Mouse (Mus musculus) neural tube, embryonic 12.5 days (tissue): Measurements from ENCODE around the gene Hoxc11. TPM values are rescaled to one million over a fixed set of nuclear protein-coding genes. Genes with fewer than 3 reads are reported as not detected.
A peak's percentile ranks its signal among the peaks of the same experiment; 100 is the strongest.

Experiments used
- ATAC-seq: fragments of 200-750 bp; cut with Nextera tagmentation; 2 replicates; pipeline ENCODE4 v1.8.0; 2017; ENCODE audit warnings: low read depth, mild to moderate bottlenecking, moderate TSS enrichment, moderate library complexity; ENCODE audit not compliant: low FRiP score
- H3K27ac ChIP-seq: fragments of 300-500 bp; sonication (generic); 2 replicates; pipeline ENCODE4 v1.5.1; 2016
- H3K27me3 ChIP-seq: fragments of 300-500 bp; sonication (generic); replicated peaks from 2 replicates; pipeline ENCODE4 v1.6.1; 2016; ENCODE audit warnings: mild to moderate bottlenecking
- H3K36me3 ChIP-seq: fragments of 300-500 bp; sonication (generic); 2 replicates; pipeline ENCODE4 v1.6.1; 2016; ENCODE audit warnings: mild to moderate bottlenecking
- H3K4me1 ChIP-seq: fragments of 300-500 bp; sonication (generic); 2 replicates; pipeline ENCODE4 v1.6.1; 2016
- H3K4me2 ChIP-seq: fragments of 300-500 bp; sonication (generic); replicated peaks from 2 replicates; pipeline ENCODE4 v1.6.1; 2016; ENCODE audit warnings: mild to moderate bottlenecking
- H3K4me3 ChIP-seq: fragments of 300-500 bp; sonication (generic); 2 replicates; pipeline ENCODE4 v1.5.1; 2016
- H3K9ac ChIP-seq: fragments of 300-500 bp; sonication (generic); 2 replicates; pipeline ENCODE4 v1.6.1; 2016; ENCODE audit warnings: mild to moderate bottlenecking
- H3K9me3 ChIP-seq: fragments of 300-500 bp; sonication (generic); 2 replicates; pipeline ENCODE4 v1.6.1; 2016; ENCODE audit warnings: mild to moderate bottlenecking
- WGBS: fragments of 180-500 bp; shearing (Covaris S2); methylation state at CpG from one replicate; pipeline ENCODE4 v1.1.7; 2016; 5-methylcytosine and 5-hydroxymethylcytosine counted together
- polyA plus RNA-seq: library from polyadenylated mRNA; unstranded; fragments of >200 nt; fragmentation: Nextera tagmentation; extraction: Ambion mirVana; gene quantifications from 2 replicates; pipeline ENCODE4 v1.2.1, GENCODE M21; 2016

The Hoxc11 gene
- polyA plus RNA-seq, 1 experiment from 2014 or later, result 4.3 TPM

- Histone ChIP-seq H3K27me3 (peaks cover 94% of the 10 kb centered on the region), H3K36me3 (no peaks in the 10 kb centered on the region), H3K9me3 (no peaks in the 10 kb centered on the region), H3K9ac (peak overlapping the region; percentile 49), H3K4me3 (peak overlapping the region; percentile 26), H3K4me1 (peaks cover 21% of the 10 kb centered on the region), H3K27ac (no peak overlapping the region; the same call in 1 of the 2 replicates), H3K4me2 (peak overlapping the region; percentile 47)
- peak; percentile 35; the same call in 1 of the 2 replicates for ATAC-seq
- under 1% methylated on average over 34 of the region's 34 CpGs for WGBS
These were observed 14.7 kb upstream of the Hoxc11 start for GRCm38 (mm10) chr15:102939256-102940155.

DNA sequence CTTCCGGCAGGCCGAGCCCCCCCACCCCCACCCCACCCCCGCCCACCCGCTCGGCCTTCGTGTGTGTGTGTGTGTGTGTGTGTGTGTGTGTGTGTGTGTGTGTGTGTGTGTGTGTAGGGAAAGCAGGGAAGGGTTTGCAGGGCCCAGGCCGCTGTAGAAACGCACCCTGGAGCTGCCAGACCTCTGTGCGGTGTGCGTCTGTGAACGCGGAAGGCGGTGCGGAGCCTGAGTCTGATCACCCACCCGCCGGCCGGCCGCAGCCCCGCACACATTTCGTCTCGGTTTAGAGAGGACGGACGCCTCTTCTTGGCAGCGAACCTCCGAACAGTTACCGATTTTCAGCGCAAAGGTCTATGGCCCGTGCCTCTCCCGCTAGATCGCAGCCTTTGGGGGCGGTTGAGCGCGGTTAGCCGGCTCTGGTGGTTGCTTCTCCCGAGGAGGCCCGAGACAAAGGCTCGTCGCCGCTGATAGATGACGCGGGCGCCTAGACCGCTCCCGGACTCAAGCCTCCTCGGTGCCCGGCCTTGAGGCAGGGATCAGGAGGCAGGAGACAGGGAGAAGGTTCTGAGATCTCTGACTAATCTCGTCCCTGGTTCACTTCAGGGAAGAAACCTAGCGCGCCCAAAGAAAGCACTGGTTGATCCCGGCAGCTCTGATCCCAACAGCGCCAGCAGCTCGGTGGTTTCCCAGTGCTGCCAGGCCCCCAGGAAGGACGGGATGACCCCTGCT lies 11.3 kb upstream of the Hoxc11 start:
- H3K27me3 ChIP-seq, result peaks cover 99% of the 10 kb centered on the region
- ATAC-seq, result 0 out of 2 replicates have a peak, but pooled peaks have one; percentile 51
- peak overlapping the region; percentile 56 for H3K4me2 ChIP-seq
- no peaks in the 10 kb centered on the region for H3K9me3 ChIP-seq
- WGBS, result under 1% methylated on average over 53 of the region's 53 CpGs
- H3K36me3 ChIP-seq, result no peaks in the 10 kb centered on the region
- peak overlapping the region; percentile 36 for H3K4me3 ChIP-seq
- peak overlapping the region; percentile 46; the same call in 1 of the 2 replicates for H3K27ac ChIP-seq
- peak overlapping the region; percentile 70 for H3K9ac ChIP-seq
- H3K4me1 ChIP-seq, result peaks cover 21% of the 10 kb centered on the region

- Histone ChIP-seq H3K9me3 (no peaks in the 10 kb centered on the region), H3K4me3 (peak overlapping the region; percentile 36), H3K4me2 (peak overlapping the region; percentile 56), H3K4me1 (peaks cover 21% of the 10 kb centered on the region), H3K36me3 (no peaks in the 10 kb centered on the region), H3K9ac (peak overlapping the region; percentile 70), H3K27ac (no peak overlapping the region), H3K27me3 (peaks cover 99% of the 10 kb centered on the region)
- 3% methylated on average over 5 of the region's 5 CpGs for WGBS
- ATAC-seq, result no peak
These were observed 10.8 kb upstream of the Hoxc11 start for GRCm38 (mm10) chr15:102943468-102943813.

- WGBS, result 7% methylated on average over 22 of the region's 22 CpGs
- peak overlapping the region; percentile 47 for H3K4me2 ChIP-seq
- H3K4me3 ChIP-seq, result peak overlapping the region; percentile 16; the same call in 1 of the 2 replicates
- peaks cover 10% of the 10 kb centered on the region; the same call in 1 of the 2 replicates for H3K4me1 ChIP-seq
- H3K9me3 ChIP-seq, result no peaks in the 10 kb centered on the region
- 0 out of 2 replicates have a peak overlapping the region, but pooled peaks have one; percentile 19 for H3K9ac ChIP-seq
- no peak for ATAC-seq
- peaks cover 98% of the 10 kb centered on the region for H3K27me3 ChIP-seq
- H3K27ac ChIP-seq, result no peak overlapping the region
- H3K36me3 ChIP-seq, result no peaks in the 10 kb centered on the region
These were observed 8.8 kb upstream of the Hoxc11 start for GRCm38 (mm10) chr15:102945185-102946077.

GRCm38 (mm10) chr15:102947276-102947675 lies 7.0 kb upstream of the Hoxc11 start:
- H3K27me3 ChIP-seq, result peaks cover 98% of the 10 kb centered on the region
- no peaks in the 10 kb centered on the region for H3K9me3 ChIP-seq
- H3K9ac ChIP-seq, result peak overlapping the region; percentile 53
- peak overlapping the region; percentile 50 for H3K4me2 ChIP-seq
- under 1% methylated on average over 9 of the region's 9 CpGs for WGBS
- H3K27ac ChIP-seq, result no peak overlapping the region
- ATAC-seq, result no peak
- peak overlapping the region; percentile 13; the same call in 1 of the 2 replicates for H3K4me3 ChIP-seq
- peaks cover 9% of the 10 kb centered on the region; the same call in 1 of the 2 replicates for H3K4me1 ChIP-seq
- H3K36me3 ChIP-seq, result no peaks in the 10 kb centered on the region

DNA sequence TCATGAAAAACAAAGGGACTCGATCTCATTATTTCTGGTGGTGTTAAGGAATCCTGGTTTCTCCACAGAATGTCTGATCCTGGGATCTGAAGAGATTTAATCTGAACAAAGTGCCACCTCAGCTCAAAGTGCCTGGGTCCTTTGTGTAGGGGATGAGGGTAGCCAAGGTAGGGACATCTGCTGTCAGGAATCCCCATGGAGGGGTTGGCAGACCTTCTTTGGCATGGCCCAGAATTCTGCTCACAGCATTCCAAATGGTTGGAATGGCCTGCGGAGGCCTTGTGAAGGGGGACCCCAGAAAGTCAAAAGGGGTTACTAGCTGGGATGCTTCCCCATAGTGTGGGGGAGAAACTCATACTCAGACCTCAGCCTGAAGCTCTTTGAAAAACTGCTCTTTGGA lies 5.4 kb upstream of the Hoxc11 start:
- Histone ChIP-seq H3K9me3 (no peaks in the 10 kb centered on the region), H3K27me3 (peaks cover 98% of the 10 kb centered on the region), H3K9ac (peak overlapping the region; percentile 53), H3K4me1 (no peaks in the 10 kb centered on the region), H3K4me3 (peak overlapping the region; percentile 20), H3K36me3 (no peaks in the 10 kb centered on the region), H3K27ac (peak overlapping the region; percentile 43; the same call in 1 of the 2 replicates), H3K4me2 (peak overlapping the region; percentile 50)
- no peak for ATAC-seq
- WGBS, result 13% methylated on average over 2 of the region's 2 CpGs

- no peak overlapping the region for H3K27ac ChIP-seq
- peak overlapping the region; percentile 53 for H3K9ac ChIP-seq
- H3K9me3 ChIP-seq, result no peaks in the 10 kb centered on the region
- no peaks in the 10 kb centered on the region for H3K4me1 ChIP-seq
- peaks cover 97% of the 10 kb centered on the region for H3K27me3 ChIP-seq
- H3K36me3 ChIP-seq, result no peaks in the 10 kb centered on the region
- H3K4me3 ChIP-seq, result peak overlapping the region; percentile 20
- under 1% methylated on average over 20 of the region's 20 CpGs for WGBS
- peak overlapping the region; percentile 50 for H3K4me2 ChIP-seq
- no peak for ATAC-seq
These were observed 4.5 kb upstream of the Hoxc11 start for GRCm38 (mm10) chr15:102949696-102950095.

DNA sequence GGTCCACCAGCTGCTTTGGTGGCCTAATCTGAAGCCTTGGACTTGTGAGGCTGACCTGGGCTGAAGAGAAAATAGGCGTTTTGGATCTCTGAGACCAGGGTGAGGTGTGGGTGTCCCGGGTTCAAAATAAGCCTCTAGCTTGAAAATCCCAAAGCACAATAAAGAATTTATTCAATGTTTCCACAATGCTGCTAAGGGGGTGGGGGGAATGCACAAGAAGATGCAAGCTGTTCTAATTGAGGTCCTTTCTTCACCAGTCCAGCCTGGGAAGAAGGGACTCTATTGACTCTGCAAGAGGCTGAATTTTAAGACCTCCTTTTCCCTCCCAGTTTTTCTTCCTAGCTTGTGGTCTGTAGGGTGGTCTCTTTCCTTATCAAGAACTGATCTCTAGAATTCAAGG lies 3.4 kb upstream of the Hoxc11 start:
- no peak for ATAC-seq
- 6% methylated on average over 2 of the region's 2 CpGs for WGBS
- peak overlapping the region; percentile 50 for H3K4me2 ChIP-seq
- H3K36me3 ChIP-seq, result no peaks in the 10 kb centered on the region
- peak overlapping the region; percentile 20 for H3K27ac ChIP-seq
- H3K9me3 ChIP-seq, result no peaks in the 10 kb centered on the region
- peak overlapping the region; percentile 21; the same call in 1 of the 2 replicates for H3K4me3 ChIP-seq
- no peaks in the 10 kb centered on the region for H3K4me1 ChIP-seq
- peaks cover 97% of the 10 kb centered on the region for H3K27me3 ChIP-seq
- H3K9ac ChIP-seq, result peak overlapping the region; percentile 53

GRCm38 (mm10) chr15:102953561-102953960 lies 666 bp upstream of the Hoxc11 start:
- Histone ChIP-seq H3K4me3 (peak overlapping the region; percentile 14; the same call in 1 of the 2 replicates), H3K27ac (no peak overlapping the region), H3K27me3 (peaks cover 95% of the 10 kb centered on the region), H3K9ac (0 out of 2 replicates have a peak overlapping the region, but pooled peaks have one; percentile 29), H3K9me3 (no peaks in the 10 kb centered on the region), H3K4me2 (peak overlapping the region; percentile 50), H3K4me1 (no peaks in the 10 kb centered on the region), H3K36me3 (no peaks in the 10 kb centered on the region)
- WGBS, result under 1% methylated on average over 6 of the region's 6 CpGs
- no peak for ATAC-seq

DNA sequence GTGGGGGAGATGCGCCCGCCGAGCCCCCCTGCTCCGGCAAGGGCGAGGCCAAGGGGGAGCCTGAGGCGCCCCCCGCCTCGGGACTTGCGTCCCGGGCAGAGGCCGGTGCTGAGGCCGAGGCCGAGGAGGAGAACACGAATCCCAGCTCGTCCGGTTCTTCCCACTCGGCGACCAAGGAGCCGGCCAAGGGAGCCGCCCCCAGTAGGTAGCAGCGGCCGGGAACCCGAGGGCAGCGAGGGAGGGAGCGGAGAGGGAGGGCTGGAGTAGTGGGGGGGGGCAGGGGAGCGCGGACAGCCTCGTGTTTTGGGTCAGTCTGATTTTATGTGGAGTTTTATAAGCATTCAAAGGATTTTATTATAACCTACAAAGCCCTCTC lies 768 bp downstream of the Hoxc11 start:
- no peaks in the 10 kb centered on the region for H3K4me1 ChIP-seq
- H3K9ac ChIP-seq, result peak overlapping the region; percentile 69
- no peaks in the 10 kb centered on the region for H3K36me3 ChIP-seq
- peaks cover 93% of the 10 kb centered on the region for H3K27me3 ChIP-seq
- H3K9me3 ChIP-seq, result no peaks in the 10 kb centered on the region
- peak overlapping the region; percentile 45 for H3K4me3 ChIP-seq
- ATAC-seq, result no peak; the same call in 1 of the 2 replicates
- under 1% methylated on average over 28 of the region's 28 CpGs for WGBS
- peak overlapping the region; percentile 50 for H3K27ac ChIP-seq
- H3K4me2 ChIP-seq, result peak overlapping the region; percentile 50
